Mouse (Mus musculus): ENCODE data around the gene Rbfox1. TPM values are rescaled to one million over a fixed set of nuclear protein-coding genes. Genes with fewer than 3 reads are reported as not detected.

Rbfox1 gene
- total RNA-seq, 2 experiments from 2014 or later: 413 to 426 TPM

DNA sequence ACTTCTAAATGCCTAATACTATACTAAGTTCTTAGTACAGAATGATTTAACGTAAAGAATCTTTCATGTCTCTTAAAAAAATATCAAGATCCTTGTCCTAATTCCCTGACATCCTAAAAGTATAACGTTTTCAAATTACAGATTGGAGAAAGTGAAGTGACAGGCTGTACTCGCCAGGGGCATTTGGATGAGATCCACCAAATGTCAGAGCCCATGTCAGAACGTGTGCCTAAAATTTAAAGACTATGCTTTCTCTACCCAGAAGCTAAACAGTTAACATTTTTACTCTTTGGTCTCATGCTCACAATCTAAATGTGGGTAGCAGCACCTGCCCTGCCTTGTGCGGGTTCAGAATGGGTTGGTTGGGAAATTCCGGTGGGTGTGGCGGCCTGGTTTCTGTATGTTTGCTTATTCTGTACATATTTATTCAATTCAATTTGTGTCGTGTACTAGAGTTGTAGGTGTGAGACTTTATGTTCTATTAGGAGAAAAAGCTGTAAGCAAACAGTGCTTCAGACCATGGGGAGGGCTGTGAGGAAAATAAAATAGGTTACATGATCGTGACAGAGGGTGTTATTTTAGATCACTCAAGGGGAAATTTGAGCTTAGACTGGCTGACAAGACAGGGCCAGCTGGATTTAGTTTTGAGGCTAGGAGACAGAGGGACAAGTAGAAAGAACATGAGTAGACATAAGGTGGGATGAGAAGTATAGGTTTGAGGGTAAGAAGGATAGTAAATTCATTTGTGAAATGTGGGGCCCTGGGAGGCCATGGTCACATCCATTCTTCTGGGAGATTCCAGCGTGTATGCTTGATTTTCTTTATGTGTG, 1203.7 kb downstream of the Rbfox1 start:
- Histone ChIP-seq H3K4me3 (no peak overlapping the region), H3K27ac (peak overlapping the region; percentile 62)
- DNase-seq (ENCODE audit: low spot score in 2 of 2): no peak
- 0 out of 2 replicates have a peak, but pooled peaks have one; percentile 3 for TF ChIP-seq CTCF (conservative IDR thresholded peaks at IDR 0.05)

DNA sequence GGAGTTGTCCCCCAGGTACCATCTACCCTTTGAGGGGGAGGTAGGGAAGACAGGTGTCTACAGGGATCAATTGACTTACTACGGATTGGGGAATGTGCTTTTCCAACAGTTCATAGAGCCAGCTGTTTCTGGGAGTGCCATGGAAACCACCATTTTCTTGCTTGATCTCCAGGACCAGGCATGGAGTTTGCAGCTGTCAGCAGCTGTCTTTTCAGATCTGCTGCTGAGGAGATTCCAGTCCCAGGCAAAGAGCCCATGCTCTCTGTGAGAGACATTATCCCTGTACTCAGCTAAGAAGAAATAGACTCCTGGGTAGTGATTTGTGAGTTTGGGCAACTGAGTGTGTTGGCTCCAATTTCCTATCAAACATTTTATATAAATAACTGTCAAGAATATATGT, 1204.3 kb downstream of the Rbfox1 start:
- TF ChIP-seq CTCF (conservative IDR thresholded peaks at IDR 0.05): no peak
- DNase-seq (ENCODE audit: low spot score in 2 of 2): no peak
- Histone ChIP-seq H3K27ac (peak overlapping the region; percentile 62), H3K4me3 (no peak overlapping the region)

DNA sequence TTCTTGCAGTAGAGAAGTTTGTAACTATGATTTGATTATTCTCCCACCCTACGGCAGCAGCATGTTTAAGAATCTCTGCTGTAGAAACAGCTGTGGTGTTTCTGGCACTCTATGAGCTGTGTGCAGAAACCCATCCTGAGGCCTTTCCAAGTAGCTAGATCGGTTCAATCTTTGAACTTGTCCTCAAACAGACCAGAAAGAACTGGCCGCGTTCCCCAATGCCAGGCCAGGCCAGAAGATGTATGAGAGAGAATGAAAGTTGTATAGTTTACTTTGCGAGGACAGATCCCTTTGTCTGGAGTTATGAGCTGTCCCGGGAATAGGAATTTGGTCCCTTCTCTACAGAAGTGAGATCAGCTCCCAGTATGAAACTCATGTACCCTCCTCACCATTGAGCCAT, 1205.0 kb downstream of the Rbfox1 start:
- no peak for TF ChIP-seq CTCF (conservative IDR thresholded peaks at IDR 0.05)
- H3K4me3 ChIP-seq: no peak overlapping the region
- no peak overlapping the region for H3K27ac ChIP-seq
- DNase-seq (ENCODE audit: low spot score in 2 of 2): no peak

DNA sequence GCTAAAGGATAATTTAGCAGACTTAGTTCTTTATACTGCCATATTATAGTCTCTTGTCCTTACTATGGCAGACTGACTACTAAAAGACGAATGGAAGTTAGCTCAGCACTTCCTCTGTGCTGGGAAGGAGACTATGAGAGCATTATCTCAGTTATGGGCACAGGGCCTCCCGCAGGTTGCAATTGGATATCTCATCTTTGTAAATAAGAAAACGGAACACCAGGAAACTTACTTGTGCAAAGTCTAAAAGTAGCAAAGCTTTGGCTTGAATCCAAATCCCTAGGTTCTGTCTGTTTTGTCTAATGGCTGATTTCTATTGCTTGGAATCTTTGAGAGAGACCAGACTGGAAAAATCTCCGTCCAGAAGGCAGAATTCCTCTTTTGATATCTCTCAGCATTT, 1207.7 kb downstream of the Rbfox1 start:
- DNase-seq (ENCODE audit: low spot score in 2 of 2): no peak
- H3K4me3 ChIP-seq: no peak overlapping the region
- TF ChIP-seq CTCF (conservative IDR thresholded peaks at IDR 0.05): no peak

DNA sequence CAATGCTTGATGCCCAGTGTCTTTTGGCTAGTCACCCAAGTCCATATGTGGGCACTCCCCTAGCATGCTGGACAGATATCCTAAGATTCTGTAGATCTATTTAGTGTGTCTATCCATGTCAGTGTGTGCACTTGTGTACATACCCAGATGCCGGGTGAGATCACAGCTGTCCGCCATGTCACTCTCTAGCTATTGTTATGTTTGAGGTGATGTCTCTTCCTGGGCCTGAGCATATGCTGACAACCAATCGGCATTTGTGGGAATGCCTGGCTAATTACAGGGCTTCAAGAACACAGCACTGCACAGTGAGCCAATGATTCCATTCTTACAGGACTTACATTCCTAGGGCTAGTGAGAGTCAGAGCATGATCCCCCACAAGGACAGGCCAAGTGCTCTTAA, 1208.5 kb downstream of the Rbfox1 start:
- Histone ChIP-seq H3K27ac (peak overlapping the region; percentile 14; the same call in 1 of the 2 replicates), H3K4me3 (no peak overlapping the region)
- no peak for TF ChIP-seq CTCF (conservative IDR thresholded peaks at IDR 0.05)
- DNase-seq (ENCODE audit: low spot score in 2 of 2): no peak

More for the DNA sequence above, 1207.7 kb downstream of the Rbfox1 start:
- no peak overlapping the region for H3K27ac ChIP-seq

DNA sequence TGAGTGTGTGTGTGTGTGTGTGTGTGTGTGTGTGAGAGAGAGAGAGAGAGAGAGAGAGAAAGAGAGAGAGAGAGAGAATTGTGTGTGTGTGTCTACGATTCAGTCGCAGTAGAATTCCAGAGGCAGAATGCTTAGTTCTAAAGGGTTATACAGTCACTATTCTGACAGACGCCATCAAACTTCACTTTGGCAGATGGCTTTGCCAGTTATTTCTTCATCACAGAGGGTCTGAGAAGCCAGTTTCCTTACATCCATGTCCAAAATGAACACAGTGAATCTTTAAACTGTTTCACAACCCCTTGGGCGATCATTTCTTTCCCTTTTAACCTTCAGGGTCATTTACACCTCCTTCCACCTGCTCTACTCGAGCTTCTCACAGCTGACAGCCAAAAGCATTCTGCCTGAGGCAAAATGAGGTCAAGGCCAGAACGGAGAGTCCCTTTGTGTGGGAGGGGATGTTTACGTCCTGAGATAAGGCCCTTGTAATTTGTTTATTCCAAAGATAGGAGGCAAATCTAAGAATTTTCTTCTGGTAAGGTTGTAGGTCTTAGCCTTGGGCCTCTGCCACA, 1209.1 kb downstream of the Rbfox1 start:
- Histone ChIP-seq H3K4me3 (no peak overlapping the region), H3K27ac (no peak overlapping the region)
- no peak for TF ChIP-seq CTCF (conservative IDR thresholded peaks at IDR 0.05)
- DNase-seq (ENCODE audit: low spot score in 2 of 2): no peak

DNA sequence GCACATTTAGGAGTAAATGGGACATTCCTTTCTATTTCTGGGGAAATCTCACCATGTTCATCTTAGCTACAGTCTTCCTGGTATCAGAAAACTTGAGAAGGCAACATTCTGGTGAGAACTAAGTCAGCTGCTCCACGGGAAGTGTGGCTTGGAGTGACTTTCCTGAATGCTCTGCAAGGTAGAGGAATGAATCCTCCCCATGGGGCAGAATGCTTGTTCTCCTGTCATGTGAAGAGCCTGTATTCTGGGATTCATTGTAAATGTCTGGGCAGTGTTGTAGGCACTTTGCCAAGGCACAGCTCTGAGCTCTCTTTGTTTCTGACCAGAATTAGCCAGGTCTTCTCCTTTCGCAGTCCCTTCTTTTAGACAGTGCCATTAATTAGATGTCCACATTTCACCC, 1211.9 kb downstream of the Rbfox1 start:
- TF ChIP-seq CTCF (conservative IDR thresholded peaks at IDR 0.05): no peak
- DNase-seq (ENCODE audit: low spot score in 2 of 2): no peak
- H3K4me3 ChIP-seq: no peak overlapping the region

DNA sequence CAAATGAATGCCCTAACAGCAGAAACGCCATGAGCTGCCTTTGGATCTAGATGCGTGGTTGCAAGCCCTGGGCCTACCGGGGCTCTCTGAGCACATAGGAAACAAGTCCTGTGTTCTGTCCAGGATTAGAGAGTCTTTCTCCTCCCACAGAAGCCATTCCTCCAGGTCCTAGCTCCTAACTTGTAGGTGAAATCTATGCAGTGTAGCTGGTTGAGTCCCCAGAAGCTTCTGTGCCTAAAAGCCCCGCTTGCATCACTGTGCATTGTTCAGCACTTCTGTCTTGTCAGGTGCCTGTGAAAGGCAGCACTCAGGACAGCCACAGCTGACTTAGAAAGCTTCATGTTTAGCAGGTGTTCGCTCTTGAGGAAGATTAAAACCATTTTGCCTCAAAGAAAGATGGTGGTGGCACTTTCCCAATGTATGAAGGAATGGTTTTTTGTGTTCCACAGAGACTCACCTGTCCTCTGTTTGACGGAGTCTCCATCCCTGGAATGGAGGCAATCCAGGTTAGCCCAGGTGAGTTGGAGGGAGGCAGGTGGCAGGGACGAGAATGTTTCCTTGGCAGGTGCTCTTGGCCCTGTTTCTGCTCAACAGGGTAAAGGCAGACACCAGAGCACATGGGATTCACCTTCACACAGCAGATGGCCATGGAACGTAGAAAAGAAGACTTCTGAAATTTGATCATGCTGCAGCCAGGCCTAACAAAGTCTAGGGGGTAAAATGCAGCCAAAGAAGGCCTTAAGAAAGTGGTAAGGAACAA, 1213.0 kb downstream of the Rbfox1 start:
- Histone ChIP-seq H3K27ac (peak overlapping the region; percentile 81), H3K4me3 (no peak overlapping the region)
- DNase-seq (ENCODE audit: low spot score in 2 of 2): no peak
- TF ChIP-seq CTCF (conservative IDR thresholded peaks at IDR 0.05): no peak

More for the DNA sequence above, 1211.9 kb downstream of the Rbfox1 start:
- no peak overlapping the region for H3K27ac ChIP-seq

DNA sequence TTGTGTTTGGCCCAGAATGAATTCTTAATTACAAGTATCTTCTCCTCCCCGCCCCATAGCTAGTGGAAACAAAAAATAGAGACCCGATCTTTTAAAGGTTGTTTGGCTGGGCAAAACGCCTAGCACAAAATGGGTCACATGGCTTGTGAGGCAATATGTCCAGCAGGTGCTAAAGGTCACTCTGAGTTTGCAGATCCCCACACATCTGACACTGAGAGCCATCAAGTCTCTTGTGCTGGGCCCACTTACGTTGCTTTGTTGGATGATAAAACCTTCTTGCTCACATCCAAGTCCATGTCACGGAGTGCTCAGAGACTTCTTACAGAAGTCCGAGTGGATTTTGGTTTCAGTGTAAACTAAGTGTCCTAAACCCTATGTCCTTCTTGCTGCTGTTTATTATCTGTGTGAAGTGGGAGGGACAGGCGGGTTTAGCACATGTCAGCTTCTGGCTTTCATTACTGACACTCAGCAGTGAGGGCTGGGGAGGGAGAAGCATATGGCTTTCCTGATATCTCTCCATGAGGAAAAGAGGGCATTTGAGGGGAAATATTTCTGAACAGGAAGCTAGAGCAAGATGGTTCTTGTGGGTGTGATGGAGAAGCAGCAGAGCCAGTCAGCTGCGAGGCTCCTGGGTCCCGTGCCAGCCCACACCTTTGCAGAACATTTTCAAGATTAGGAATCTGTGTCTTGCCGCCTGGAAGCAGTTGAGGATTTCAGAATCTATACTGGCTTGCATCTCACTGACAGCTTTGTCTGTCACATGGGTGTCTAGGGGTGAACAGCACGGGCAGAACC, 1214.5 kb downstream of the Rbfox1 start:
- peak overlapping the region; percentile 81 for H3K27ac ChIP-seq
- peak; percentile 62 to 77 for DNase-seq (ENCODE audit: low spot score in 2 of 2)
- no peak for TF ChIP-seq CTCF (conservative IDR thresholded peaks at IDR 0.05)
- no peak overlapping the region for H3K4me3 ChIP-seq

DNA sequence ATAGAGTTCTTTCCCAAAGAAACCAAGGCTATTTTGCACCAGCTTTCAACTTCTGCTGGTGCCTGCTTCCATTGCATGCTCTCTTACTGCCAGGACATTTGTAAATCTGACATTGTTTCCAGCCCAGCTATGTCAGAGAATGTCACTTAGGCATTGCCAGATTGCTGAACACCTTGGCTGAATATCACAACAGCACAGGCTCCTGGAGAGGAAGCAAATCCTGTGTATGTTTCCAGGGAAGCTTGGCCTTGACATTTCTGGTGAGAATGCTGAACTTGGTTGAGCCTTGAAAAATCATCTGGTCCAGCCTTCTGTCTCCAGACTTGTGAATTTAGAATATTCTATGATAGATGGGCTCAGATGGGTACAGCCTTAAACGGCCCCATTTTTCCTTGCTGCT, 1217.3 kb downstream of the Rbfox1 start:
- Histone ChIP-seq H3K4me3 (no peak overlapping the region), H3K27ac (peak overlapping the region; percentile 62; the same call in 1 of the 2 replicates)
- no peak for DNase-seq (ENCODE audit: low spot score in 2 of 2)
- no peak for TF ChIP-seq CTCF (conservative IDR thresholded peaks at IDR 0.05)

DNA sequence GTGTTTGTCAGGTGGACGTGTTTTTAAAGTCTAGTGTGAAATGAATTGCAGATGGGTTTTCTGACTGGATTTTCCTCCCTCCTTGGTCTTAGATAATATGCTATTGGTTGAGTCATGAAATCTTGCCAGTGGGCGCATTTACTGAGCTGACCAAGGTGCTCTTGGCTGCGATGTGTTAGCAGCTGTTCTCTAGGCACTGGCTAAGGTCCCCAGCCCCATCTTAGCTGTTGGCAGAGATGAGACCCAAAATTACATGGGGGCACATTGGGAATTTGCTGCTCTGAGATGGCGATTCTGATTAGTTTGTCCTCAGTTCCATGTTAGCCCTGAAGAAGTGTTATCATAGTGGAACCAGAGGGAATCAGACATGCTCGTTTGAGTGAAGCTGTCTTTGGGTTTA, 1218.1 kb downstream of the Rbfox1 start:
- TF ChIP-seq CTCF (conservative IDR thresholded peaks at IDR 0.05): no peak
- Histone ChIP-seq H3K27ac (peak overlapping the region; percentile 62; the same call in 1 of the 2 replicates), H3K4me3 (no peak overlapping the region)
- DNase-seq (ENCODE audit: low spot score in 2 of 2): no peak

DNA sequence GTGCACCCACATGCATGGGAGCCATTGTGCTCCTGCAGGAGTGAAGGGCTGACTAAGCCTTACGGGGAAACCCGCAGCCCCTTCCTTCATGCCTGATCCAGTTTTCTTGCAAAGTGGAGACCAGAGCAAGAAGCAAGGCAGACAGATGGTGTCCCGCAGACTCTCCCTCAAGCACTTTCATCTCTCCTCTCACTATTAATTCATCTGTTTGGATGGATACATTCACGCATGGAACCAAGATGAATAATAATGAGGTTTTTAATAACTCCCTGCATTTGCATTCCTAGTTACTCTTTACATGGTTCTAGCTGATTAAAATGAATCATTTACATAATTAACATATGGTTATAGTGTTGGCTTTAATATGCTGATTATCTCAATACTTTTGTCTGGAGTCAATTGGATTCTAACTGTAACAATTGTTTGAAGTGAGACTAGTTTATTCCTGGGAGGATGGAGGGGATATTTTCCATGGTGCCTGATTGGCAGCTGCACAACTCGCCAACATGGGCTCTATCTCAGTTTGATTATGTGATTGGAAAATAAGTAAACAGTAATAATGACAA, 1221.4 kb downstream of the Rbfox1 start:
- H3K4me3 ChIP-seq: no peak overlapping the region
- 0 out of 2 replicates have a peak overlapping the region, but pooled peaks have one; percentile 19 for H3K27ac ChIP-seq
- no peak for TF ChIP-seq CTCF (conservative IDR thresholded peaks at IDR 0.05)
- DNase-seq (ENCODE audit: low spot score in 2 of 2): no peak

Data from layer of hippocampus, adult 2 months (tissue).